Mouse (Mus musculus): ENCODE measurements at regions not wholly inside any gene's neighbourhood (a gene's known extent, or its start where the extent isn't known, plus 50 kb on each side); places are given as distances from the start of the nearest gene placed in this dataset.

- TF ChIP-seq GATA1 (IDR thresholded peaks at IDR 0.05; ENCODE audit: borderline replicate concordance, low read length), result no peak
- TF ChIP-seq CTCF (IDR thresholded peaks at IDR 0.05; ENCODE audit: low read depth, low read length), result peak; percentile 53; the same call in 1 of the 2 replicates
- TF ChIP-seq TAL1 (conservative IDR thresholded peaks at IDR 0.05; ENCODE audit: low read depth, low read length), result no peak
- no peak for TF ChIP-seq GATA2 (IDR thresholded peaks at IDR 0.05; ENCODE audit: borderline replicate concordance, low read depth, low read length)
- TF ChIP-seq POLR2AphosphoS5 (IDR thresholded peaks at IDR 0.05; ENCODE audit: insufficient replicate concordance, low read depth, low read length), result no peak
These were observed 57.7 kb upstream of the Gm2310 start for GRCm38 (mm10) chr15:8577480-8577881.

Data from G1E (cell line).